Mouse (Mus musculus): ENCODE measurements at regions not wholly inside any gene's neighbourhood (a gene's known extent, or its start where the extent isn't known, plus 50 kb on each side); places are given as distances from the start of the nearest gene placed in this dataset.

DNA sequence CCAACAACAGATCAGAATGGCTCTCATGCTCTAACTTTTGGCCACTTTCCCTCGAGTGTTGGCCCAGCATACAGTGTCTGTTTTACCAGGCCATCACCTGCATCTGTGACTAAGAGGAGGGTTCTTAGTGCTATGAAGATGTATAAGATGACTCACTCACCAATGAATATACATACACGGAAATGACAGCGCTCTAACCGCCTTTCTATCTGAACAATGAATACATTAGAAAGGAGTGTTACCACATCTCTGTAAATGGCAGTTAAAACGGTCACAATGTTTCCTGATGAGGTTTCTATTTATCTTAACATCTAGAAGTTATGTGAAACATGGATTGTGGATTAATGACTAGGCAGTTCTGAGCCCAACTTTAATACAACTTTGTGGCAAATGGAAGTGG is 135.0 kb upstream of the Pkn2 start:
- 75% methylated on average over 5 of the region's 5 CpGs for WGBS
- no peak for ATAC-seq (ENCODE audit: insufficient number of reproducible peaks, low FRiP score, low TSS enrichment, low read depth)

DNA sequence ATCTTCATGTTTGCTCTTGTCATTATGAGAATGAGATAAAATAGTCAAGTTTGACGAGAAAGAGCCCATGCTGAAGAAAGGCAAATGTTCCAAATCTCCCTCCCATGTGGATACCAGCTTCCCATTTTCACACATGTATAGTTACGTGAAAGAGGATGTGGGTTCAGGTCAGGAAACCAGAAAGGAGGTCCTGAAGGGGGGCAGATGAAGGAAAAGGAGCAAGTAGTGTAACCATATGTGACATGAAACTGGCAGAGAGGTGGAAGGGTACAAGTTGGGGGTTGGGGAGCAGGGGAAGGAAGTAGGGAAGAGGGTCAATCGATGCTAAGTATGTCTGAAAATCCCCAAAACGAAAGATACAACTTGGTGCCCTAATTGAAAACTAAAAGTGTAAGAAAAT is 132.6 kb upstream of the Pkn2 start:
- Histone ChIP-seq H3K4me1 (no peaks in the 10 kb centered on the region), H3K27ac (replicated peaks) (no peak overlapping the region), H3K4me3 (replicated peaks) (no peak overlapping the region), H3K9me3 (replicated peaks) (no peaks in the 10 kb centered on the region), H3K9ac (no peak overlapping the region), H3K4me2 (replicated peaks) (no peak overlapping the region), H3K27me3 (no peaks in the 10 kb centered on the region), H3K36me3 (no peaks in the 10 kb centered on the region)
- WGBS: 75% methylated on average over 4 of the region's 4 CpGs
- ATAC-seq (ENCODE audit: insufficient number of reproducible peaks, low FRiP score, low TSS enrichment, low read depth): no peak

More for the DNA sequence above, 135.0 kb upstream of the Pkn2 start:
- Histone ChIP-seq H3K4me3 (replicated peaks) (no peak overlapping the region), H3K4me1 (no peaks in the 10 kb centered on the region), H3K36me3 (no peaks in the 10 kb centered on the region), H3K9ac (no peak overlapping the region), H3K27ac (replicated peaks) (no peak overlapping the region), H3K9me3 (replicated peaks) (no peaks in the 10 kb centered on the region), H3K4me2 (replicated peaks) (no peak overlapping the region), H3K27me3 (no peaks in the 10 kb centered on the region)

DNA sequence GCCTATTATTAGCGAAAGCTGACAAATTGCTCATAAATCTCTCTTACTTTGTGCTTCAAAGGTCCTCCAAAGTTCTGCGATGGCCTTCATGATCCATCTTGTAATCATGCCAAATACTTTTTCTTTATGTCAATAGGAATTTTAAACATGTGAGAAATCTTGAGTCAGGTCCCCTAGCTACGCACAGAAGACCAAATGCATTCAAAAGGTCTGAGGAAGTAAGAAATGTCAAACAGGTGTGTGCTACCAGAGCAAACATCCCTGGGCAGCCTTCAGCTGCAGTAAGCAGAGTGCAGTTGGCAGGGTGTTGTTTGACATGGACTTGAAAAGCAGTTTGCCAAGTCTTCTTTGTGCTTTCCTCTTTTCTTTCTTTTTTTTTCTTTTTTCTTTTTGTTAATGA is 125.2 kb upstream of the Pkn2 start:
- Histone ChIP-seq H3K9ac (no peak overlapping the region), H3K4me3 (replicated peaks) (no peak overlapping the region), H3K4me2 (replicated peaks) (no peak overlapping the region), H3K36me3 (no peaks in the 10 kb centered on the region), H3K9me3 (replicated peaks) (no peaks in the 10 kb centered on the region), H3K27ac (replicated peaks) (no peak overlapping the region), H3K4me1 (no peaks in the 10 kb centered on the region), H3K27me3 (no peaks in the 10 kb centered on the region)
- WGBS: 58% methylated on average over 3 of the region's 3 CpGs
- ATAC-seq (ENCODE audit: insufficient number of reproducible peaks, low FRiP score, low TSS enrichment, low read depth): no peak

DNA sequence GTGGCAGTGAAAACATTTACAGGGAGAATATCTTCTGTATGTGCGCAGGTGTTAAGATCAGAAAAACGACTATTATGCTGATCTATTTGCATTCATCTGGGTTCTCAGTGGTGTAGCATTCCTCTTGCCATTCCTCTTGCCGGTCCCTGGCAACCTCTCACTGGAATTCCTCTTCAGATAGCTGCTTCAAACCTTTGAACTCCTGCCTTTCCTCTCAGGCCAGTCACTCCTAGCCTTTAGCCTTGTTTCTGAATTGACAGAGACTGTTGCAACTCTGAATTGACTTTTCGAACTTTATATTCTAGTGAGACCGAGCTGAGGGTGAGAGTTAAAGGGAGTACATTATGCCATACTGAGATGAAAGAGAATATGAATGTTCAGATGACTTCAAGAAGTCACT is 120.1 kb upstream of the Pkn2 start:
- H3K4me3 ChIP-seq (replicated peaks): no peak overlapping the region
- H3K27ac ChIP-seq (replicated peaks): no peak overlapping the region
- H3K9ac ChIP-seq: no peak overlapping the region
- H3K4me1 ChIP-seq: no peaks in the 10 kb centered on the region
- H3K4me2 ChIP-seq (replicated peaks): no peak overlapping the region
- H3K36me3 ChIP-seq: no peaks in the 10 kb centered on the region
- H3K27me3 ChIP-seq: no peaks in the 10 kb centered on the region
- WGBS: 74% methylated on average over 5 of the region's 5 CpGs
- ATAC-seq (ENCODE audit: insufficient number of reproducible peaks, low FRiP score, low TSS enrichment, low read depth): no peak
- no peaks in the 10 kb centered on the region for H3K9me3 ChIP-seq (replicated peaks)

DNA sequence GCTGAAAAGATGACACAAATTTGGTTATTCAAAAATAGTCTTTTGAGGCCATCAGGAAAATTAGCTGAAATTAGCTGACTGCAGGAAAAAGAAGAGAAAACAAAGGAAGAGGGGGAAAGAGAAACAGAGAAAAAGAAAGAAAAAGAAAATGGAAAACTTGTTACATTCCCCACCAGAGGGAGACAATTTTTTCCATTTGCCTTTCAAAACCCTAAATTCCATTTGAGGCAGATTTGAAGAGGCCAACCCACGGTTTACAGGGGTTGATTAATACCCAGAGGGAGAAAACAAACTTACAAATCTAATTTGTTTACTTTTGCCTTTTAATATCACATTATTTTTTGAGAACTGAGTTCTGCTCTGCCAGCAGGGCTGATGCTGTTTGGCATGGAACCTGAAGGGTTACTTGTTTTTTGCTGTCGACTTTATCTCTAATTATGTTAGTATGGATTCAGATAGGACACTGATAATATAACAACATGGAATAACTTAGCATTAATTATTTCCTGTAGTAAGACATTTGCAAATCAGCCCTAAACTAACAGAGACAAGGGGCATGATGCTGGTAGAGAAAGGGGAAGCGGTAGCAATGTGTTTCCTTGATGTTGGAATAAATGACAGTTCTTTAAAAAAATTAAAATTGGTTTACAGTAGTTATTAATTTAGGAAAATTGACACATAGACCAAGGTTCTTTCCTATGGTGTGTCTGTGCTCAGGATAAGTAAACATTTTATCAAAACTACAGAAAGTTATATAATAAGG is 114.4 kb upstream of the Pkn2 start:
- no peak for ATAC-seq (ENCODE audit: insufficient number of reproducible peaks, low FRiP score, low TSS enrichment, low read depth)
- 47% methylated on average over 3 of the region's 3 CpGs for WGBS

DNA sequence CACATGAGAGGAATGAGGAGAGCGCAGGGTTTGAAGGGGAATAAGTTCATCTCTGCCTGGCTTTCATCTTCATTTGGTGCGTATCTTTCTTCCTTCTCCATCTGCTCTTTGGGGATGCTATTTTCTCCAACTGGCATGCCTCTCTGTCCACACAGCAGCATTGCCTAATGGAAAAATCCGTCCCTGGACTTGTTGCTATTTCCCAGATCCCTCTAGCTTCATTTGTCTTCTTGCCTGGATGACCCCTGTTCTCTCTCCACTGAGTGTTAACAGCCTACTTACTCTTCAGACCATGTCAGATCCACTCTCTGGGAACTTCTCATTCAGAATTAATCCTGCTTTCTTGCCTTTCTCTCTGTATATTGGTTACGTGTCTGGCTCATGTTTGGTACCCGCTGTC is 102.7 kb upstream of the Pkn2 start:
- H3K27me3 ChIP-seq: no peaks in the 10 kb centered on the region
- ATAC-seq (ENCODE audit: insufficient number of reproducible peaks, low FRiP score, low TSS enrichment, low read depth): no peak
- no peaks in the 10 kb centered on the region for H3K4me1 ChIP-seq
- H3K36me3 ChIP-seq: no peaks in the 10 kb centered on the region
- H3K9ac ChIP-seq: no peak overlapping the region
- WGBS: 90% methylated on average over 5 of the region's 5 CpGs
- 0 out of 2 replicates have a peak, but pooled peaks cover 4% of the 10 kb centered on the region for H3K9me3 ChIP-seq (replicated peaks)
- no peak overlapping the region for H3K4me3 ChIP-seq (replicated peaks)
- H3K4me2 ChIP-seq (replicated peaks): no peak overlapping the region
- H3K27ac ChIP-seq (replicated peaks): no peak overlapping the region

More for the DNA sequence above, 114.4 kb upstream of the Pkn2 start:
- no peak overlapping the region for H3K4me3 ChIP-seq (replicated peaks)
- no peaks in the 10 kb centered on the region for H3K4me1 ChIP-seq
- no peak overlapping the region for H3K4me2 ChIP-seq (replicated peaks)
- no peaks in the 10 kb centered on the region for H3K9me3 ChIP-seq (replicated peaks)
- no peaks in the 10 kb centered on the region for H3K27me3 ChIP-seq
- no peaks in the 10 kb centered on the region for H3K36me3 ChIP-seq
- no peak overlapping the region for H3K9ac ChIP-seq
- no peak overlapping the region for H3K27ac ChIP-seq (replicated peaks)

DNA sequence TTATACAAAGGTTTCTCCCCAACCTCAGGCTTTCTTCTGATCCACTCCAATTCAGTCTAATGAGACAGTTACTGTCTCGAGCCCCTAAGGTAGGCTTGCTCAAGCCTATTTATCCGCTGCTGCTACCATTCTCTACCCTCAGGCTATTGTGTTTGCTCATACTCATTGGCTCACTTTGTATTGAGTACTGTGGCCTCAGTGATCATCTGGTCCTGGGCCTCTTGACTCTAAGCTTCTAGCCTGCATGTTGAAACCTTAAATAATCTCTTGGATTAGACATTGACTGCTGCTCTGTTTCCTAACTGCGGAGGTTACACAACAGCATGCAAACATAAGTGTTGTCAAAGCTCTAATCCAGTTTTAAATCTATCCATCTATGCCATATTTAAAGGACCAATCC is 99.4 kb upstream of the Pkn2 start:
- no peak overlapping the region for H3K4me3 ChIP-seq (replicated peaks)
- H3K9ac ChIP-seq: no peak overlapping the region
- no peaks in the 10 kb centered on the region for H3K9me3 ChIP-seq (replicated peaks)
- no peaks in the 10 kb centered on the region for H3K27me3 ChIP-seq
- no peaks in the 10 kb centered on the region for H3K4me1 ChIP-seq
- no peak for ATAC-seq (ENCODE audit: insufficient number of reproducible peaks, low FRiP score, low TSS enrichment, low read depth)
- H3K4me2 ChIP-seq (replicated peaks): no peak overlapping the region
- no peaks in the 10 kb centered on the region for H3K36me3 ChIP-seq
- 63% methylated on average over 3 of the region's 3 CpGs for whole genome bisulfite sequencing
- no peak overlapping the region for H3K27ac ChIP-seq (replicated peaks)

DNA sequence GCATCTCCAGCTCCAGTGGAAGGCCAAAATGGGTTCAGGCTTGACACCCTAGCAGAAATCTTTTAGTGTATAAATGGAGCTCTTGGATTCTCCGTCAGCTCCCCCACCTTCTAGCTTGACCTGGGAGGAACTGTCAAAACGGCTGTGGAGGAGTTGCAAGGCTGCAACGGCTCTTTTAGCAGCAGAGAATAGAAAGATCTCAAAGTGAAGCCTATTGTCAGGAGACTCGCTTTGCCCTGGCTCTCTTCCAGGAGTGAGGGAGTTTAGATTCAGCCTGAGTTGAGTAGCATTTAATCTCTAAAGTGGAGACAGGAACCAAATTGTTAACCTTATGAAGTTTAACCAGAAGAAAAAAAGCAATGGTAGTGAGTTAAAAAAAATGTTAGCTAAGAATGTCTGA is 97.4 kb upstream of the Pkn2 start:
- WGBS: 32% methylated on average over 4 of the region's 4 CpGs
- Histone ChIP-seq H3K4me1 (no peaks in the 10 kb centered on the region), H3K9ac (no peak overlapping the region), H3K4me3 (replicated peaks) (no peak overlapping the region), H3K36me3 (no peaks in the 10 kb centered on the region), H3K27ac (replicated peaks) (no peak overlapping the region), H3K9me3 (replicated peaks) (no peaks in the 10 kb centered on the region), H3K27me3 (no peaks in the 10 kb centered on the region), H3K4me2 (replicated peaks) (no peak overlapping the region)
- ATAC-seq (ENCODE audit: insufficient number of reproducible peaks, low FRiP score, low TSS enrichment, low read depth): no peak

DNA sequence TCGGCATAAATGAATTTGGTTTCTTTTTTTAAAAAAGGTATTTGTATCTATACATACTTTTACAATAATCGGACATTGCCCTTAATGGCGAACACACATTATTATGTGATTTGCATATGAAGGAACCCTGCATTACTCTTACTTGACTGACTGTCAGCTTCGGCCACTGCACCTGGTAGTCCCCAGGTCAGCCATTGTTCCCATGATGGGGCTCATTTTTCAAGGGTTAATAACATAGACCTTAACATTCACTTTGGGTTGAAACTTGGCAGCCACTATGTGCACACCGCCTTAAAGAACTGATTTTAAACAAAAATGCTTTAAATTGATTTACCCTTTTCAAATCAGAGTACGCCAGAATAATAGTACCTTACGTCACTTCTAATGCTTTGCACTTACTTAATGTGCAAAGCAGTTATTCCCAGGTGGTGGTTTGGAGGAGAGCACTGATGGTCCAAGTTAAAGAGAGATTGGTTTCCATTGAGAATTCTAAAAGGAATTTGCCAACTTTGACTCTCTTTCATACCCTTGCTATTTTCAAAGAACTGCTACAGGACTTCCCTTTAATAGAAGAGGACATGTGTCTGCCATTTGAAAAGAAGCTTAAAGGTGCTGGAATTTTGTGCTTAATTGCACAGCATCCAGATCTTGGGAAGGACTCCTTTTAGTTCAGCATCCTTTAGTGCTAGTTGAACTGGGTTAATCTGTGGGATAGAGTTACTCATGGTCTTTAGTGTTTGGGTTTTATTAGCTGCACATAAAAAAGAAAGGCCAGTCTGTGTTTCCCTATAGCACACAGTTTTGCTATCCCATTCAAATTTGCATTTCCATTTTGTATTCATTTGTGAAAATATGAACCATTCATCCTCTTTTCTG is 95.0 kb upstream of the Pkn2 start:
- Histone ChIP-seq H3K9ac (no peak overlapping the region), H3K9me3 (replicated peaks) (no peaks in the 10 kb centered on the region), H3K27me3 (no peaks in the 10 kb centered on the region), H3K27ac (replicated peaks) (no peak overlapping the region), H3K4me1 (no peaks in the 10 kb centered on the region), H3K4me3 (replicated peaks) (no peak overlapping the region), H3K4me2 (replicated peaks) (no peak overlapping the region), H3K36me3 (no peaks in the 10 kb centered on the region)
- no peak for ATAC-seq (ENCODE audit: insufficient number of reproducible peaks, low FRiP score, low TSS enrichment, low read depth)
- 85% methylated on average over 7 of the region's 7 CpGs for WGBS

DNA sequence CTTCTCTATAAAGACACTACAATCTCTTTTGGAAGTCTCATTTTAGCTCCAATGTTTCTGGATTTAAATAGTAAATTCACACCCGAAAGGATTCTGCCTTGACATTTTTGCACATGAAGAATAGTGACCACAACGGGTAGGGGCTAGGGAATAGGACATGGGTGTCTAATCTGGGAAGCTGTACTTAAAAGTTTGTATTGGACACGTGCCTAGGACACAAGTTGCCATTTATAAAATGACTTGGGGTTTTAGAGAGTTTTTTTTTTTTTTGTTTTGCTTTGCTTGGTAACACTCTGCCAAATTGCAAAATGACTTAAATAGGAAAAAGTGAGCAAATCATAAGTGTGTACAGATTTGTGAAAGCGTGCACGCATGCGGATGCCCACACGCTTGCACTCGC is 93.8 kb upstream of the Pkn2 start:
- no peak for ATAC-seq (ENCODE audit: insufficient number of reproducible peaks, low FRiP score, low TSS enrichment, low read depth)
- no peaks in the 10 kb centered on the region for H3K27me3 ChIP-seq
- no peak overlapping the region for H3K4me2 ChIP-seq (replicated peaks)
- no peaks in the 10 kb centered on the region for H3K9me3 ChIP-seq (replicated peaks)
- no peak overlapping the region for H3K27ac ChIP-seq (replicated peaks)
- H3K4me3 ChIP-seq (replicated peaks): no peak overlapping the region
- 86% methylated on average over 8 of the region's 8 CpGs for WGBS
- H3K9ac ChIP-seq: no peak overlapping the region
- no peaks in the 10 kb centered on the region for H3K36me3 ChIP-seq
- H3K4me1 ChIP-seq: no peaks in the 10 kb centered on the region

DNA sequence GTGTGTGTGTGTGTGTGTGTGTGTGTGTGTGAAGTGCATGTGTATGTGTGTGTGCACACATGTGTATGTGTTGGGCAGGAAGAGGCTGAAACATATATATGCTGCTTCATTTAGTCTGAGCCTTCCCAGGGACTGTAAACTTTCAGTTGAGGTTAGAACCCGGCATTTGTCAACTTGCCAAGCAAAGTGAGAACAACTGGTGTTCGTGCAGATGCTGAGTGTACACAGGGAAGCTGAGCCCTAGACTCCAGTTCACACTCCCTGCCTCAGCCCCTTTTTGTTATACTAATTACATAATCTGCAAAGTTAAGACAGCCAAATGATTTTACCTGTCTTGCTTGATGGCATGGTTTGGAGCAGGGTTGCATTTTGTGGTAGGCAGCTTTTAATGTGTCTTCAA is 87.7 kb upstream of the Pkn2 start:
- Histone ChIP-seq H3K9ac (no peak overlapping the region), H3K27ac (replicated peaks) (no peak overlapping the region), H3K4me1 (no peaks in the 10 kb centered on the region), H3K27me3 (no peaks in the 10 kb centered on the region), H3K4me2 (replicated peaks) (no peak overlapping the region), H3K4me3 (replicated peaks) (no peak overlapping the region), H3K9me3 (replicated peaks) (no peaks in the 10 kb centered on the region), H3K36me3 (no peaks in the 10 kb centered on the region)
- WGBS: 57% methylated on average over 2 of the region's 2 CpGs
- no peak for ATAC-seq (ENCODE audit: insufficient number of reproducible peaks, low FRiP score, low TSS enrichment, low read depth)

Data from embryonic facial prominence, embryonic 15.5 days (tissue).